Mouse (Mus musculus) MEL (cell line): ENCODE data around the gene Ddn. TPM values are rescaled to one million over a fixed set of nuclear protein-coding genes. Genes with fewer than 3 reads are reported as not detected.

ENCODE experiments used
- DNase-seq: peaks from one replicate; pipeline ENCODE4 v3.0.0; 2011; ENCODE audit warnings: low read depth, low spot score
- H3K27ac ChIP-seq: 2 replicates; pipeline ENCODE4 v1.5.1; 2012; ENCODE audit warnings: low read depth, mild to moderate bottlenecking, control low read depth, low read length, moderate library complexity; ENCODE audit not compliant: control insufficient read depth
- H3K27me3 ChIP-seq, 2 experiments: fragments of 150-350 bp in 1 of 2; sonication (generic) in 1 of 2; 2 replicates each; pipeline ENCODE4 v1.6.1; 2012; ENCODE audit warnings: low read length in 2 of 2, mild to moderate bottlenecking in 2 of 2, improper control_type of control experiment in 1 of 2, moderate library complexity in 1 of 2; ENCODE audit not compliant: insufficient read depth in 2 of 2, control insufficient read depth in 1 of 2
- H3K36me3 ChIP-seq, 2 experiments: 2 replicates each; pipeline ENCODE4 v1.6.1; 2012 to 2014; ENCODE audit warnings: low read length in 2 of 2, improper control_type of control experiment in 1 of 2, inconsistent platforms in 1 of 2, mild to moderate bottlenecking in 1 of 2; ENCODE audit not compliant: insufficient read depth in 2 of 2, control insufficient read depth in 1 of 2
- H3K4me1 ChIP-seq, 2 experiments: fragments of 150-350 bp in 1 of 2; sonication (generic) in 1 of 2; 2 replicates each; pipeline ENCODE4 v1.6.1; 2012; ENCODE audit warnings: low read length in 2 of 2, improper control_type of control experiment in 1 of 2, mild to moderate bottlenecking in 1 of 2; ENCODE audit not compliant: insufficient read depth in 2 of 2, control insufficient read depth in 1 of 2
- H3K4me3 ChIP-seq, 2 experiments: fragments of 150-350 bp in 1 of 2; sonication (generic) in 1 of 2; 2 replicates each; pipeline ENCODE4 v1.5.1; 2012; ENCODE audit warnings: low read depth in 2 of 2, low read length in 2 of 2, mild to moderate bottlenecking in 2 of 2, moderate library complexity in 2 of 2, control low read depth in 1 of 2, improper control_type of control experiment in 1 of 2; ENCODE audit not compliant: control insufficient read depth in 1 of 2, insufficient read depth in 1 of 2
- H3K79me2 ChIP-seq: 2 replicates; pipeline ENCODE4 v1.6.1; 2012; ENCODE audit warnings: mild to moderate bottlenecking, low read length, moderate library complexity; ENCODE audit not compliant: control insufficient read depth, poor library complexity, insufficient read depth
- H3K9ac ChIP-seq: 2 replicates; pipeline ENCODE4 v1.6.1; 2012; ENCODE audit warnings: low read depth, mild to moderate bottlenecking, control low read depth, low read length, moderate library complexity; ENCODE audit not compliant: control insufficient read depth, poor library complexity, severe bottlenecking
- H3K9me3 ChIP-seq: fragments of 150-350 bp; sonication (generic); replicated peaks from 2 replicates; pipeline ENCODE4 v1.6.1; 2012; ENCODE audit warnings: mild to moderate bottlenecking, low read length, improper control_type of control experiment, moderate library complexity; ENCODE audit not compliant: insufficient read depth
- CHD2 ChIP-seq: IDR thresholded peaks from 2 replicates; pipeline ENCODE4 v1.6.1; 2011; ENCODE audit warnings: low read length, improper control_type of control experiment
- ELF1 ChIP-seq: IDR thresholded peaks from 2 replicates; pipeline ENCODE4 v1.6.1; 2014; ENCODE audit warnings: low read depth, mild to moderate bottlenecking, inconsistent platforms, low read length, improper control_type of control experiment, moderate library complexity
- EP300 ChIP-seq, 2 experiments: IDR thresholded peaks; 2 replicates each; pipeline ENCODE4 v1.6.1; 2011; ENCODE audit warnings: improper control_type of control experiment in 2 of 2, low read length in 2 of 2, low read depth in 1 of 2, mild to moderate bottlenecking in 1 of 2
- ETS1 ChIP-seq: IDR thresholded peaks from 2 replicates; pipeline ENCODE4 v1.6.1; 2012; ENCODE audit warnings: low read depth, mild to moderate bottlenecking, inconsistent platforms, low read length, improper control_type of control experiment, moderate library complexity
- HCFC1 ChIP-seq: IDR thresholded peaks from 2 replicates; pipeline ENCODE4 v1.6.1; 2012; ENCODE audit warnings: low read depth, mild to moderate bottlenecking, inconsistent platforms, low read length, improper control_type of control experiment, moderate library complexity
- MAZ ChIP-seq: IDR thresholded peaks from 2 replicates; pipeline ENCODE4 v1.6.1; 2012; ENCODE audit warnings: low read depth, mild to moderate bottlenecking, inconsistent platforms, low read length, improper control_type of control experiment
- MEF2A ChIP-seq: IDR thresholded peaks from 2 replicates; pipeline ENCODE4 v1.6.1; 2014; ENCODE audit warnings: low read depth, mild to moderate bottlenecking, inconsistent platforms, low read length, improper control_type of control experiment; ENCODE audit not compliant: poor library complexity, insufficient replicate concordance, severe bottlenecking; ENCODE audit errors: extremely low read depth
- MXI1 ChIP-seq: IDR thresholded peaks from 2 replicates; pipeline ENCODE4 v1.6.1; 2011; ENCODE audit warnings: mild to moderate bottlenecking, low read depth, low read length, improper control_type of control experiment
- MYC ChIP-seq: IDR thresholded peaks from 2 replicates; pipeline ENCODE4 v1.6.1; 2011; ENCODE audit warnings: low read depth, mild to moderate bottlenecking, low read length, improper control_type of control experiment, moderate library complexity
- NELFE ChIP-seq: IDR thresholded peaks from 2 replicates; pipeline ENCODE4 v1.6.1; 2011; ENCODE audit warnings: low read depth, low read length, improper control_type of control experiment
- NRF1 ChIP-seq: IDR thresholded peaks from 2 replicates; pipeline ENCODE4 v1.6.1; 2014; ENCODE audit warnings: low read depth, mild to moderate bottlenecking, inconsistent platforms, low read length, improper control_type of control experiment, moderate library complexity; ENCODE audit not compliant: poor library complexity, insufficient read depth, severe bottlenecking
- POLR2A ChIP-seq, 2 experiments: IDR thresholded peaks; 2 replicates each; pipeline ENCODE4 v1.6.1; 2011 to 2012; ENCODE audit warnings: low read length in 2 of 2, mild to moderate bottlenecking in 2 of 2, control low read depth in 1 of 2, improper control_type of control experiment in 1 of 2, low read depth in 1 of 2, moderate library complexity in 1 of 2; ENCODE audit not compliant: control insufficient read depth in 1 of 2, insufficient read depth in 1 of 2, poor library complexity in 1 of 2
- POLR2AphosphoS2 ChIP-seq: IDR thresholded peaks from 2 replicates; pipeline ENCODE4 v1.6.1; 2011; ENCODE audit warnings: low read length, improper control_type of control experiment
- RAD21 ChIP-seq: IDR thresholded peaks from 2 replicates; pipeline ENCODE4 v1.6.1; 2011; ENCODE audit warnings: mild to moderate bottlenecking, low read depth, low read length, improper control_type of control experiment
- SIN3A ChIP-seq: IDR thresholded peaks from 2 replicates; pipeline ENCODE4 v1.6.1; 2012; ENCODE audit warnings: low read length, improper control_type of control experiment, inconsistent platforms
- TAL1 ChIP-seq: IDR thresholded peaks from 2 replicates; pipeline ENCODE4 v1.6.1; 2012; ENCODE audit warnings: mild to moderate bottlenecking, inconsistent platforms, low read length, moderate library complexity, mixed read lengths
- TBP ChIP-seq: IDR thresholded peaks from 2 replicates; pipeline ENCODE4 v1.8.0; 2011; ENCODE audit warnings: low read depth, low read length, improper control_type of control experiment
- TCF12 ChIP-seq: IDR thresholded peaks from 2 replicates; pipeline ENCODE4 v1.6.1; 2014; ENCODE audit warnings: low read depth, mild to moderate bottlenecking, inconsistent platforms, low read length, improper control_type of control experiment, moderate library complexity
- UBTF ChIP-seq: IDR thresholded peaks from 2 replicates; pipeline ENCODE4 v1.6.1; 2012; ENCODE audit warnings: low read depth, mild to moderate bottlenecking, inconsistent platforms, low read length, improper control_type of control experiment, moderate library complexity, borderline replicate concordance; ENCODE audit not compliant: insufficient read depth
- ZC3H11A ChIP-seq: IDR thresholded peaks from 2 replicates; pipeline ENCODE4 v1.6.1; 2012; ENCODE audit warnings: low read depth, mild to moderate bottlenecking, inconsistent platforms, low read length, improper control_type of control experiment
- ZMIZ1 ChIP-seq: IDR thresholded peaks from 2 replicates; pipeline ENCODE4 v1.6.1; 2012; ENCODE audit warnings: low read depth, mild to moderate bottlenecking, inconsistent platforms, low read length, improper control_type of control experiment, moderate library complexity
- ZNF384 ChIP-seq: IDR thresholded peaks from 2 replicates; pipeline ENCODE4 v1.6.1; 2012; ENCODE audit warnings: low read depth, mild to moderate bottlenecking, inconsistent platforms, low read length, improper control_type of control experiment
- polyA plus RNA-seq, 2 experiments: library from polyadenylated mRNA; stranded (reverse) in 1 of 2; unstranded in 1 of 2; fragments of >175 nt in 1 of 2; fragments of >200 nt in 1 of 2; gene quantifications; 2 replicates each; pipeline versions ENCODE4 v1.2.1 to v1.2.4; 2012; ENCODE audit warnings: low replicate concordance in 2 of 2, low read depth in 1 of 2; ENCODE audit not compliant: insufficient read length in 2 of 2, insufficient read depth in 1 of 2, missing spikeins in 1 of 2
- total RNA-seq: library from RNA; depleted of rRNA; stranded (reverse); fragments of 300-350 nt; gene quantifications from 2 replicates; pipeline ENCODE4 v1.2.3, GENCODE M21; 2012

Gene Ddn
- total and polyA plus RNA-seq, 3 experiments = 4.0 to 4.2 TPM; not detected in 1

- Histone ChIP-seq H3K27ac (no peak overlapping the region), H3K27me3 (no peaks in the 10 kb centered on the region; a peak in 2 of 4 replicates), H3K9ac (no peak overlapping the region), H3K4me3 (no peak overlapping the region), H3K4me1 (peaks cover 3 to 17% of the 10 kb centered on the region in 2 experiments; a peak in 2 of 4 replicates), H3K36me3 (peaks cover 0 to 9% of the 10 kb centered on the region in 2 experiments; a peak in 2 of 4 replicates), H3K9me3 (no peaks in the 10 kb centered on the region), H3K79me2 (peaks cover 20% of the 10 kb centered on the region)
- no peak for TF ChIP-seq NELFE
- TF ChIP-seq POLR2AphosphoS2 = no peak
- DNase-seq = no peak
These were observed 43.4 kb downstream of the Ddn start for GRCm38 (mm10) chr15:98765929-98766328.

- peak; percentile 98 for DNase-seq
- TF ChIP-seq TAL1 (no peak), SIN3A (peak; percentile 96), MYC (no peak), MAZ (peak; percentile 83), ZMIZ1 (peak; percentile 91), POLR2AphosphoS2 (peak; percentile 86), HCFC1 (peak; percentile 87), UBTF (peak; percentile 91; the same call in 1 of the 2 replicates), ZNF384 (no peak), NELFE (peak; percentile 92), MEF2A (no peak), MXI1 (peak; percentile 91), RAD21 (no peak), ELF1 (peak; percentile 84), TCF12 (peak; percentile 74), CHD2 (peak; percentile 99), TBP (peak; percentile 79; the same call in 1 of the 2 replicates), ETS1 (0 out of 2 replicates have a peak, but pooled peaks have one; percentile 6), NRF1 (peak; percentile 27; the same call in 1 of the 2 replicates), EP300 (IDR thresholded peaks at IDR 0.05; ENCODE audit: low read depth in 1 of 2, low read length in 2 of 2) (peak in 1 of 2 experiments; percentile 4; a peak in 1 of 4 replicates), ZC3H11A (no peak), POLR2A (IDR thresholded peaks at IDR 0.05; ENCODE audit: control insufficient read depth in 1 of 2, insufficient read depth in 1 of 2, low read depth in 1 of 2, low read length in 2 of 2, poor library complexity in 1 of 2) (peak; percentile 93 to 95)
- TF ChIP-seq, all 39 proteins: peak for 16
- Histone ChIP-seq H3K79me2 (peaks cover 29% of the 10 kb centered on the region), H3K9me3 (no peaks in the 10 kb centered on the region), H3K4me3 (peak within 1 kb of the TSS; percentile 63 to 94), H3K27me3 (no peaks in the 10 kb centered on the region; a peak in 2 of 4 replicates), H3K27ac (peak within 1 kb of the TSS; percentile 45), H3K9ac (peak within 1 kb of the TSS; percentile 95), H3K4me1 (peaks cover 3 to 18% of the 10 kb centered on the region in 2 experiments; a peak in 2 of 4 replicates), H3K36me3 (peaks cover 0 to 9% of the 10 kb centered on the region in 2 experiments; a peak in 2 of 4 replicates)
These were observed 46.4 kb downstream of the Ddn start, which contains the start of gene Arf3 for GRCm38 (mm10) chr15:98762670-98763529. Gene Arf3, minus strand, starts transcription at chr15:98763214.
